Mouse (Mus musculus): Measurements from ENCODE around the gene Gripap1. TPM values are rescaled to one million over a fixed set of nuclear protein-coding genes. Genes with fewer than 3 reads are reported as not detected.

Gene Gripap1
- polyA plus RNA-seq, 1 experiment from 2014 or later = 34.4 TPM

DNA sequence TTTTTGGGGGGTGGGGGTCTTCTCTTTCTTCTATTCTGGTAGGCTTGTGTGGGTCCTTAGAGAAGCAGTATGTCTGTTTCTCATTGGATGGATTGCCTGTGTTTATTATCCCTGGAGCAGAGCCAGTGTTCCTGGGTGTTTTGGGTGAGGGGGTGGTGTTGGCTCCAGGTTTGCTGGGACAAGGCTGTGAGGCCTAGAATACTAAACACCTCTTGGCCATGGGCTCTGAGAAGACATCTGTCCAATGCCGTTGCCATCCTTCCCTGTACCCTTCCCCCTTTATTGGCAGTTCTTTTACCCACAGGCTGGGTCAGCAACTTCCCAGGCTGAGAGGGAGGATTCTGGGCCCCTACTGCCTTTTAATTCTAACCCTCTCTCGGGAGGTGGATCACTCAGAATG is 58.3 kb downstream of the Gripap1 start:
- Histone ChIP-seq H3K4me3 (ENCODE audit: low read depth, low read length) (no peak overlapping the region), H3K27me3 (ENCODE audit: control insufficient read depth, insufficient read depth, low read length) (no peaks in the 10 kb centered on the region), H3K9ac (ENCODE audit: low read length) (no peak overlapping the region), H3K4me2 (ENCODE audit: low read depth, severe bottlenecking) (no peak overlapping the region), H3K36me3 (ENCODE audit: control insufficient read depth, insufficient read depth, low read length) (no peaks in the 10 kb centered on the region), H3K9me3 (ENCODE audit: control insufficient read depth, low read length) (no peaks in the 10 kb centered on the region), H3K27ac (replicated peaks; ENCODE audit: low read depth, low read length) (no peak overlapping the region), H3K4me1 (ENCODE audit: control insufficient read depth, insufficient read depth, low read length) (no peaks in the 10 kb centered on the region)
- WGBS = 83% methylated on average over 2 of the region's 2 CpGs
- ATAC-seq (ENCODE audit: insufficient number of reproducible peaks, low FRiP score, low TSS enrichment, low read depth) = no peak
- DNase-seq (ENCODE audit: low spot score) = no peak

- Histone ChIP-seq H3K27me3 (ENCODE audit: control insufficient read depth, insufficient read depth, low read length) (no peaks in the 10 kb centered on the region), H3K27ac (replicated peaks; ENCODE audit: low read depth, low read length) (no peak overlapping the region), H3K9me3 (ENCODE audit: control insufficient read depth, low read length) (no peaks in the 10 kb centered on the region), H3K9ac (ENCODE audit: low read length) (no peak overlapping the region), H3K36me3 (ENCODE audit: control insufficient read depth, insufficient read depth, low read length) (no peaks in the 10 kb centered on the region), H3K4me3 (ENCODE audit: low read depth, low read length) (no peak overlapping the region), H3K4me2 (ENCODE audit: low read depth, severe bottlenecking) (no peak overlapping the region), H3K4me1 (ENCODE audit: control insufficient read depth, insufficient read depth, low read length) (no peaks in the 10 kb centered on the region)
- 64% methylated on average over 2 of the region's 2 CpGs for WGBS
- ATAC-seq (ENCODE audit: insufficient number of reproducible peaks, low FRiP score, low TSS enrichment, low read depth) = no peak
- DNase-seq (ENCODE audit: low spot score) = peak; percentile 23
Measured at GRCm38 (mm10) chrX:7854578-7854977, 65.0 kb downstream of the Gripap1 start.

- H3K4me3 ChIP-seq (ENCODE audit: low read depth, low read length) = no peak overlapping the region
- no peak overlapping the region for H3K4me2 ChIP-seq (ENCODE audit: low read depth, severe bottlenecking)
- DNase-seq (ENCODE audit: low spot score) (no peak), ATAC-seq (ENCODE audit: insufficient number of reproducible peaks, low FRiP score, low TSS enrichment, low read depth) (no peak)
- H3K9me3 ChIP-seq (ENCODE audit: control insufficient read depth, low read length) = no peaks in the 10 kb centered on the region
- H3K27ac ChIP-seq (replicated peaks; ENCODE audit: low read depth, low read length) = no peak overlapping the region
- 83% methylated on average over 3 of the region's 3 CpGs for WGBS
- H3K4me1 ChIP-seq (ENCODE audit: control insufficient read depth, insufficient read depth, low read length) = no peaks in the 10 kb centered on the region
- no peaks in the 10 kb centered on the region for H3K36me3 ChIP-seq (ENCODE audit: control insufficient read depth, insufficient read depth, low read length)
- H3K27me3 ChIP-seq (ENCODE audit: control insufficient read depth, insufficient read depth, low read length) = no peaks in the 10 kb centered on the region
- H3K9ac ChIP-seq (ENCODE audit: low read length) = no peak overlapping the region
Measured at GRCm38 (mm10) chrX:7859191-7859753, 69.7 kb downstream of the Gripap1 start.

DNA sequence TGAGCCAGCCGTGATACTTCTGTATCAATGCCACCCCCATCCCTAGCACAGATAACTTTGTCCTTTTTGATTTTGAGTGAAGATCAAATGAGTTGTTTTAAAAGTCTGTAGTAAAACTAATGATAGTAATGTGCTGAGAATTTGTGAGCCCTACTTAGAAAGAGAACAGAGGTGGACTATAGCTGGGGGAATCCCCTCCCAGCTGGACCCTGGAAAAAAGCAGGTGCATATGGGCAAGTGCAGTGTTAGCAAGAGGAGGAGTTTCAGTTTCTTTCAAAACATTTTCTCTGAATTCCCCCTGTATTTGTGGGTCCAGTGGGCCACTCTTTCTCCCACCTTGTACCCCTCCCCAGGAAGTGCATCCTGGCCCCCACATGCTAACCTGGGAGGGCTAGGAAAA is 73.6 kb downstream of the Gripap1 start:
- H3K36me3 ChIP-seq (ENCODE audit: control insufficient read depth, insufficient read depth, low read length) = no peaks in the 10 kb centered on the region
- no peak overlapping the region for H3K9ac ChIP-seq (ENCODE audit: low read length)
- H3K4me2 ChIP-seq (ENCODE audit: low read depth, severe bottlenecking) = no peak overlapping the region
- DNase-seq (ENCODE audit: low spot score) = no peak
- H3K27ac ChIP-seq (replicated peaks; ENCODE audit: low read depth, low read length) = no peak overlapping the region
- H3K9me3 ChIP-seq (ENCODE audit: control insufficient read depth, low read length) = no peaks in the 10 kb centered on the region
- 79% methylated on average over 1 of the region's 1 CpGs for WGBS
- no peak for ATAC-seq (ENCODE audit: insufficient number of reproducible peaks, low FRiP score, low TSS enrichment, low read depth)
- no peaks in the 10 kb centered on the region for H3K4me1 ChIP-seq (ENCODE audit: control insufficient read depth, insufficient read depth, low read length)
- no peak overlapping the region for H3K4me3 ChIP-seq (ENCODE audit: low read depth, low read length)
- no peaks in the 10 kb centered on the region for H3K27me3 ChIP-seq (ENCODE audit: control insufficient read depth, insufficient read depth, low read length)

DNA sequence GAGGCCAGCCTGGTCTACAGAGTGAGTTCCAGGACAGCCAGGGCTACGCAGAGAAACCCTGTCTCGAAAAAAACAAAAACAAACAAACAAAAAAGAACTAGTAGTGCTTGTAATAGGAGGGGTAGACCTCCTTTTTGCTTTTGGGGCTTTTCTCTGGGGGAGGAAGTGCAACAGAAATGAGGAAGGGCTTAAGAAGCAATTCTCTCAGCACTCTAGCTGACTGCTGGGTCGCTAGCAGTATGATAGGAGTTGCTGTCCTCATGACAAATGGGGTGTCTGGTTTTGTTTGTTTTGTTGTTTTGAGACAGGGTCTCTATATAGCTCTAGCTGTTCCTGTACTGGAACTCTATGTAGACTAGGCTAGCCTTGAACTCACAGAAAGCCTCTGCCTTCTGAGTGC is 75.0 kb downstream of the Gripap1 start:
- Histone ChIP-seq H3K27me3 (ENCODE audit: control insufficient read depth, insufficient read depth, low read length) (no peaks in the 10 kb centered on the region), H3K4me2 (ENCODE audit: low read depth, severe bottlenecking) (no peak overlapping the region), H3K9me3 (ENCODE audit: control insufficient read depth, low read length) (no peaks in the 10 kb centered on the region), H3K4me1 (ENCODE audit: control insufficient read depth, insufficient read depth, low read length) (no peaks in the 10 kb centered on the region), H3K27ac (replicated peaks; ENCODE audit: low read depth, low read length) (no peak overlapping the region), H3K36me3 (ENCODE audit: control insufficient read depth, insufficient read depth, low read length) (no peaks in the 10 kb centered on the region), H3K4me3 (ENCODE audit: low read depth, low read length) (no peak overlapping the region), H3K9ac (ENCODE audit: low read length) (no peak overlapping the region)
- 86% methylated on average over 3 of the region's 3 CpGs for WGBS
- ATAC-seq (ENCODE audit: insufficient number of reproducible peaks, low FRiP score, low TSS enrichment, low read depth) (no peak), DNase-seq (ENCODE audit: low spot score) (no peak)

DNA sequence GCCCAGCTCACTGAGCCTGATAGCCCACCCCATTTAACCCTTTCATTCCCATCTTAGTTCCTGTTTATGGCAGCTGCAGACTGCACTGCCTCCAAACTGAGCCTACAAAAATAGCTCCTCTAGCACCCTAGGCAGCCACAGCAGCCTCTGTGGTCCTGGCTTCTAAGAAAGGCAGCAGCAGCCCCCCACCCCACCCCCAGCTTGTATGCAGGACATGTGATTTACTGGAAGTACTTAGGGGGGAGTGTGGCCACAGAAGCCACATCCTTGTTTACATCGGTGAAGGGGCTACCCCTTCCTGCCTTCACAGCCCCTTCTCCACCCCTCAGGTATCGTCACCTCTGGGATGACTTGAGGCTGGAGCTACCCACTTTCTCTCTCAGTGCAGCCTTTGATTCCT is 75.8 kb downstream of the Gripap1 start:
- no peak overlapping the region for H3K4me2 ChIP-seq (ENCODE audit: low read depth, severe bottlenecking)
- H3K36me3 ChIP-seq (ENCODE audit: control insufficient read depth, insufficient read depth, low read length) = no peaks in the 10 kb centered on the region
- no peak overlapping the region for H3K27ac ChIP-seq (replicated peaks; ENCODE audit: low read depth, low read length)
- no peak overlapping the region for H3K9ac ChIP-seq (ENCODE audit: low read length)
- no peak overlapping the region for H3K4me3 ChIP-seq (ENCODE audit: low read depth, low read length)
- H3K27me3 ChIP-seq (ENCODE audit: control insufficient read depth, insufficient read depth, low read length) = no peaks in the 10 kb centered on the region
- no peaks in the 10 kb centered on the region for H3K4me1 ChIP-seq (ENCODE audit: control insufficient read depth, insufficient read depth, low read length)
- ATAC-seq (ENCODE audit: insufficient number of reproducible peaks, low FRiP score, low TSS enrichment, low read depth) = no peak
- WGBS = 70% methylated on average over 2 of the region's 2 CpGs
- no peaks in the 10 kb centered on the region for H3K9me3 ChIP-seq (ENCODE audit: control insufficient read depth, low read length)
- no peak for DNase-seq (ENCODE audit: low spot score)

GRCm38 (mm10) chrX:7865786-7866185 is 76.2 kb downstream of the Gripap1 start:
- Histone ChIP-seq H3K27ac (replicated peaks; ENCODE audit: low read depth, low read length) (no peak overlapping the region), H3K4me3 (ENCODE audit: low read depth, low read length) (no peak overlapping the region), H3K4me1 (ENCODE audit: control insufficient read depth, insufficient read depth, low read length) (no peaks in the 10 kb centered on the region), H3K4me2 (ENCODE audit: low read depth, severe bottlenecking) (no peak overlapping the region), H3K36me3 (ENCODE audit: control insufficient read depth, insufficient read depth, low read length) (no peaks in the 10 kb centered on the region), H3K9ac (ENCODE audit: low read length) (no peak overlapping the region), H3K9me3 (ENCODE audit: control insufficient read depth, low read length) (no peaks in the 10 kb centered on the region), H3K27me3 (ENCODE audit: control insufficient read depth, insufficient read depth, low read length) (no peaks in the 10 kb centered on the region)
- ATAC-seq (ENCODE audit: insufficient number of reproducible peaks, low FRiP score, low TSS enrichment, low read depth) = no peak
- no peak for DNase-seq (ENCODE audit: low spot score)
- WGBS = 71% methylated on average over 2 of the region's 2 CpGs

GRCm38 (mm10) chrX:7867141-7867540 is 77.6 kb downstream of the Gripap1 start:
- DNase-seq (ENCODE audit: low spot score) (no peak), ATAC-seq (ENCODE audit: insufficient number of reproducible peaks, low FRiP score, low TSS enrichment, low read depth) (no peak)
- Histone ChIP-seq H3K4me1 (ENCODE audit: control insufficient read depth, insufficient read depth, low read length) (no peaks in the 10 kb centered on the region), H3K4me2 (ENCODE audit: low read depth, severe bottlenecking) (no peak overlapping the region), H3K9me3 (ENCODE audit: control insufficient read depth, low read length) (no peaks in the 10 kb centered on the region), H3K36me3 (ENCODE audit: control insufficient read depth, insufficient read depth, low read length) (no peaks in the 10 kb centered on the region), H3K27me3 (ENCODE audit: control insufficient read depth, insufficient read depth, low read length) (no peaks in the 10 kb centered on the region), H3K9ac (ENCODE audit: low read length) (no peak overlapping the region), H3K4me3 (ENCODE audit: low read depth, low read length) (no peak overlapping the region), H3K27ac (replicated peaks; ENCODE audit: low read depth, low read length) (no peak overlapping the region)
- 100% methylated on average over 1 of the region's 1 CpGs for WGBS

- Histone ChIP-seq H3K4me3 (ENCODE audit: low read depth, low read length) (no peak overlapping the region), H3K27ac (replicated peaks; ENCODE audit: low read depth, low read length) (no peak overlapping the region), H3K9ac (ENCODE audit: low read length) (no peak overlapping the region), H3K4me2 (ENCODE audit: low read depth, severe bottlenecking) (no peak overlapping the region), H3K9me3 (ENCODE audit: control insufficient read depth, low read length) (no peaks in the 10 kb centered on the region), H3K4me1 (ENCODE audit: control insufficient read depth, insufficient read depth, low read length) (no peaks in the 10 kb centered on the region), H3K27me3 (ENCODE audit: control insufficient read depth, insufficient read depth, low read length) (no peaks in the 10 kb centered on the region), H3K36me3 (ENCODE audit: control insufficient read depth, insufficient read depth, low read length) (no peaks in the 10 kb centered on the region)
- 73% methylated on average over 2 of the region's 2 CpGs for WGBS
- ATAC-seq (ENCODE audit: insufficient number of reproducible peaks, low FRiP score, low TSS enrichment, low read depth) (no peak), DNase-seq (ENCODE audit: low spot score) (no peak)
Measured at GRCm38 (mm10) chrX:7868506-7868905, 78.9 kb downstream of the Gripap1 start.
